Mouse (Mus musculus) erythroblast, adult 5-6 weeks (primary cell): Measurements from ENCODE around the gene Ggt5. TPM values are rescaled to one million over a fixed set of nuclear protein-coding genes. Genes with fewer than 3 reads are reported as not detected.
A peak's percentile ranks its signal among the peaks of the same experiment; 100 is the strongest.

ENCODE experiments used
- ATAC-seq: replicated peaks from 2 replicates; pipeline ENCODE4 v1.8.0; 2016; ENCODE audit warnings: moderate number of reproducible peaks, mild to moderate bottlenecking, moderate TSS enrichment, inconsistent platforms; ENCODE audit not compliant: poor library complexity, low FRiP score, severe bottlenecking
- total RNA-seq, 2 experiments: library from RNA; stranded (forward) in 1 of 2; stranded (reverse) in 1 of 2; fragments of 150-400 nt in 1 of 2; fragments of 200-764, 138-1000 nt in 1 of 2; gene quantifications; 2 replicates each; pipeline versions ENCODE4 v1.2.3 to v1.2.4; 2015 to 2017; ENCODE audit warnings: low replicate concordance in 2 of 2

Ggt5 gene
- total RNA-seq (2015; ENCODE audit: low replicate concordance) = 0.42 and 1.3 TPM in 2 replicates
- 4.9 and 6.6 TPM in 2 replicates for total RNA-seq (2017; ENCODE audit: low replicate concordance)

- ATAC-seq = no peak
Measured at GRCm38 (mm10) chr10:75589129-75589528, at the start of gene Ggt5. Gene Ggt5, plus strand, starts transcription at chr10:75589340.

- no peak for ATAC-seq
Measured at GRCm38 (mm10) chr10:75547901-75548300, 41.2 kb upstream of the Ggt5 start.

GRCm38 (mm10) chr10:75548486-75548885 lies 40.7 kb upstream of the Ggt5 start:
- ATAC-seq = no peak

GRCm38 (mm10) chr10:75549886-75550285 lies 39.3 kb upstream of the Ggt5 start:
- ATAC-seq = no peak

GRCm38 (mm10) chr10:75551175-75551574 lies 38.0 kb upstream of the Ggt5 start:
- ATAC-seq = no peak

GRCm38 (mm10) chr10:75552106-75552505 lies 37.0 kb upstream of the Ggt5 start:
- ATAC-seq = no peak

- ATAC-seq = no peak
Measured at GRCm38 (mm10) chr10:75552701-75553450, 36.3 kb upstream of the Ggt5 start.

- peak; percentile 58 for ATAC-seq
Measured at GRCm38 (mm10) chr10:75554090-75554489, 35.0 kb upstream of the Ggt5 start.

GRCm38 (mm10) chr10:75555557-75555956 lies 33.6 kb upstream of the Ggt5 start:
- no peak for ATAC-seq

GRCm38 (mm10) chr10:75556026-75556425 lies 33.1 kb upstream of the Ggt5 start:
- ATAC-seq = no peak

- ATAC-seq = no peak
Measured at GRCm38 (mm10) chr10:75558515-75558914, 30.6 kb upstream of the Ggt5 start.

GRCm38 (mm10) chr10:75559041-75559675 lies 30.0 kb upstream of the Ggt5 start:
- no peak for ATAC-seq

GRCm38 (mm10) chr10:75559676-75560548 lies 29.2 kb upstream of the Ggt5 start, which contains the start of gene Lrrc75b:
Gene Lrrc75b, minus strand, starts transcription at chr10:75560330.
- no peak for ATAC-seq

GRCm38 (mm10) chr10:75560549-75560899 lies 28.6 kb upstream of the Ggt5 start:
- ATAC-seq = no peak

- no peak for ATAC-seq
Measured at GRCm38 (mm10) chr10:75561071-75561654, 28.0 kb upstream of the Ggt5 start, which contains the start of gene Ggt1. Gene Ggt1, plus strand, starts transcription at chr10:75561604.

GRCm38 (mm10) chr10:75562596-75562995 lies 26.5 kb upstream of the Ggt5 start:
- ATAC-seq = no peak

- no peak for ATAC-seq
Measured at GRCm38 (mm10) chr10:75564687-75565265, 24.4 kb upstream of the Ggt5 start.

- no peak for ATAC-seq
Measured at GRCm38 (mm10) chr10:75565436-75565835, 23.7 kb upstream of the Ggt5 start.

GRCm38 (mm10) chr10:75565906-75566305 lies 23.2 kb upstream of the Ggt5 start:
- ATAC-seq = no peak

GRCm38 (mm10) chr10:75566321-75566720 lies 22.8 kb upstream of the Ggt5 start:
- ATAC-seq = no peak
